Mouse (Mus musculus): ENCODE data around the gene Fam234a. TPM values are rescaled to one million over a fixed set of nuclear protein-coding genes. Genes with fewer than 3 reads are reported as not detected.

The Fam234a gene
- total RNA-seq, 1 experiment from 2014 or later = 45.4 TPM

DNA sequence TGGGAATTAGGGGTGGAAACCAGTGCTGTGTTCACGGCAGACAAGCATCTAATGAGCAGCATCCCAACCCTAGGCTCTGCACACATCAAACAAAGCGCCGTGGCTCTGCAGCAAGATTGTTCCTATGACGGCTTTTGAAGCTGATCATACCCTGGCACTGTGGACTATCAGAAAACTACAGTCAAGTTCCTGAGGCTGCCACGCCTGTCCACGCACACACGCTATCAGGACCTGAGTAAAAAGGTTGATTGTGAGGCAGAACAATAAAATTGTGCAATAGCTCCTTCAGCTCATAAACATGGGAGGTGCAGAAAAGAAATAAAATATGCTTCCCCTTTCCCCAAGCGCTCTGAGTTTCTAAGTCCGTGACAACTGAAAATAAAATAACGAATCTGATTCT, 6.4 kb downstream of the Fam234a start:
- peak; percentile 51 for ATAC-seq (replicated peaks; ENCODE audit: insufficient number of reproducible peaks, low FRiP score, low TSS enrichment, poor library complexity, severe bottlenecking)

DNA sequence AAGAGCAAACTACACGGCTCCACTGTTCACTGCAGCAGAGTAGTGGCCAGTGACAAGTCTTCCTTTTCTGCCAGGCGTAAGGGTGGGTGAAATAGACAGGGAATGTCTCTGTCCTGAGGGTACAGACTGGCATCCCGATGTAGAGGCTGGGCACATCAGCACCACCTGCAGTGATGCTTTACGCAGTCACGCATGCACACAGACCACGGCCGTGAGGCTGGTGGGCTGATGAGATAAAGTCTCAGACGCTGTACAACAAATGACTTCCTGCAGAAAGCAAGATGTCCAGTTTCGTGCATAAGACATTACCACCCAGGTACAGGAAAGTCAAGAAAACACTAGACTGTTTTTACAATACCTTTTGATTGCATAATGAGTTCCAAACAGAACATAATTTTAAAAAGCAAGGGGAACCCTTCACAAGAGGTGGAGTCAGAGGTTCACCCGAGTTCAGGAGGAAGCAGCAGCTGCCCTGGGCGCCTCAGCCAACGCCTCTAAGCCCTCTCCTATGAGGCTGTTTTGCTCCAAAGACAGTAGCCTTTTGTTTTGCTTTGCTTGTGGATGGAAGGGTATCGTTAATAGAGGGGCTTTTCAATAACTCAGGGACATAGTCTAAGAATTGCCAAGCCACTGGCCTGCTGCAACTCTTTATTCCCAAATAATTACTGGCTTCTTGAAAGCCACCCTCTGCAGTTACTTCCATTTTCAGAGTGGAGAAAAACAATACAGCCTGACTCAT, 8.8 kb downstream of the Fam234a start:
- peak; percentile 56 for ATAC-seq (replicated peaks; ENCODE audit: insufficient number of reproducible peaks, low FRiP score, low TSS enrichment, poor library complexity, severe bottlenecking)

DNA sequence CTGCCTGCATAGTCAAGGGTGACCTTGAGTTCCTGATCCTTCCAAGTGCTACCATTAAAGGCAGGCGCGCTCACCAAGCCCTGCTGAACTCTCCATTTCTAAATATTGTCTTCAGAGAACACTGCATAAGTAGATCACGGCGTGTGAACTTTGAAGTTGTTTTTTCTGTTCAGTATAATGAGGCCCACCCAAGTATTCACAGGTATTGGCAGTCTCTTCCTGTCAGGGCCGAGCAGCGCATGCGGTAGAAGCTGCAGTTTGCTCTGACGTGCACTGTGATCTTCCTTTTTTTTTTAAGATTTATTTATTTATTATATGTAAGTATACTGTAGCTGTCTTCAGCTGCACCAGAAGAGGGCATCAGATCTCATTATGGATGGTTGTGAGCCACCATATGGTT, 9.7 kb downstream of the Fam234a start:
- ATAC-seq (replicated peaks; ENCODE audit: insufficient number of reproducible peaks, low FRiP score, low TSS enrichment, poor library complexity, severe bottlenecking) = no peak

DNA sequence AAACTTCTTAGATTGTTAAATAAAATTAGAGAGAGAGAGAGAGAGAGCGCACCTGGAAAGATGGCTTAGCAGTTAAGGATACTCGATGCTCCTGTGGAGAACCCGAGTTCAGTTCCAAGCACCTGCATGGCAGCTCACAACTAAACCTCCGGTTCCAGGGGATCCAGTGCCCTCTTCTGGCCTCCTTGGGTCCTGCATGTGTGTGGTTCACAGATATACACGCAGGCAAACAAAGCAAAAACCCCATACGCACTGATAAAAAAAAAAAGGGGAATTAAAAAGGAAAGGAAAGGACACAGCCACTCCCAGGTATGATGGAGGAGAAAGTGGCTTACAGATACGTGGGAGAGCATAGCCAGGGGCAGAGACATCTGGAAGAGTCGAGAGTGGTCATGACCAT, 11.2 kb downstream of the Fam234a start:
- no peak for ATAC-seq (replicated peaks; ENCODE audit: insufficient number of reproducible peaks, low FRiP score, low TSS enrichment, poor library complexity, severe bottlenecking)

DNA sequence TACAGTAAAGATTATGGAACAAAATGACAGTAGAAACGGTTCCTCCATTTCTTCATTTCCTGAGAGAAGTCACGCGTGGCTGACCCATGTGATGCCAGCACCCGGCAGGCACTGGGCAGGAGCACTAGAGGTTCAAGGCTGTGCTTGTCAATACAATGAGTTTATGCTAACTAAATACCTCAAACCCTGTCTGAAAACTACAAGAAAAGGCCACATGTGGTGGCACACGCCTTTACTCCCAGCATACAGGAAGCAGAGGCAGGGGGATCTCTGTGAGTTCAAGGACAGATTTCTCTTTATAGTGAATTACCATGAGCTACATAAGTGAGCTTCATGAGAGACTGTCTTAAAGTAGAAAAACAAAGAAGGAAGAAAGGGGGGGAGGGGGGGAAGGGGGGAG, 12.9 kb downstream of the Fam234a start:
- ATAC-seq (replicated peaks; ENCODE audit: insufficient number of reproducible peaks, low FRiP score, low TSS enrichment, poor library complexity, severe bottlenecking) = no peak

DNA sequence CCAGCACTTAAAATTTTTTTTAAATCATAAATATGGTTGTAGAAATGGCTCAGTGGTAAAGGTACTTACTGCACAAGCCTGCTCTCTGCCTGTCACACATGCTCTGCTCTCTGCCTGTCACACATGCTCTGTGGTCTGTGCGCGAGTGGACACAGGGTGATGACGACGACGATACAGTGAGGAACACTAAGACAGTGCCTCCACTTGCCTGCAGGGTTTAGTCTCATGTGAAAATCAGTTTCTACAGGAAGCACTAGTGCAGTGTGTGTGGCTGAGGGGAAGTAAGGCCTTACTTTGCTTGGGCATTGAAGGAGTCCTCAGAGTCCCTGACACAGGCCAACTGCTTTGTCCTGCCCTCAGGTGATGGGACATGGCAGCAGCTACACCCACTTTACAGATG, 14.3 kb downstream of the Fam234a start:
- ATAC-seq (replicated peaks; ENCODE audit: insufficient number of reproducible peaks, low FRiP score, low TSS enrichment, poor library complexity, severe bottlenecking) = 0 out of 2 replicates have a peak, but pooled peaks have one; percentile 42

DNA sequence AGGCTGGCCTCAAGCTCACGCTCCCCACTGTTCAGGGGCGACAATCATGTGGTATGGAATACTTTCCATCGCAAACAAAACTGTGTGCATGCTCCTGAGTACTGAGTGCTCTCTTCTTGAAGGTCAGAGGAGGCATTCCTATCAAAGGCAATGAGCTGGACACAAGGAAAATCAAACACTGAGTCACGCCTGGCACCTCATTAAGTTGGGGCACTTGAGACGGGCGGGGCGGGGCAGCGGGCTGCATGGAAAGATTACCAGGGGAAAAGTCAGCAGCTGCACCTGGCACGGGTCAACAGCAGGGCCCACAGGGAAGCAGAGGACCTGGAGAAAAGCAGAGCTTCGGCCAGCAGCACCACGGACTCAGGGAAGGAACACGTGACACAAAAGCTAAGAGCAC, 18.9 kb downstream of the Fam234a start:
- no peak for ATAC-seq (replicated peaks; ENCODE audit: insufficient number of reproducible peaks, low FRiP score, low TSS enrichment, poor library complexity, severe bottlenecking)

DNA sequence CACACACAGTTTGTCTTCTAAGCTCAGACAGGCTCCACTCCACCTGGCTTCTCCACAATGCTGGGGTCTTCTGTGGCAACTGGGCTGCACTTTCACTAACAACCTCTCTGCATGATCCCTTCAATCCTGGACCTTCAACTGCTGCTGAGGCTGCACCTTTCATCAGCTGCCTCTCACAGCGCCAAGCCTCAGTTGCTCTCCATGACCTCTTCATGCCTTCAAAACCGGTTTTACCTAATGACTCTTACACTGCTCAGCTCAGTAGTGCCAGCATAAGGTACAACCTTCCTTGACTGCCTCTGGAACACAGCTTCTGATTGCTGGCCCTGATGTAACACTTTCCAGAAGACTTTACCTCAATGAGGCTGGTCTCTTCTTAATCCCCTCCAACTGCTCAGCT, 22.5 kb downstream of the Fam234a start:
- no peak for ATAC-seq (replicated peaks; ENCODE audit: insufficient number of reproducible peaks, low FRiP score, low TSS enrichment, poor library complexity, severe bottlenecking)

DNA sequence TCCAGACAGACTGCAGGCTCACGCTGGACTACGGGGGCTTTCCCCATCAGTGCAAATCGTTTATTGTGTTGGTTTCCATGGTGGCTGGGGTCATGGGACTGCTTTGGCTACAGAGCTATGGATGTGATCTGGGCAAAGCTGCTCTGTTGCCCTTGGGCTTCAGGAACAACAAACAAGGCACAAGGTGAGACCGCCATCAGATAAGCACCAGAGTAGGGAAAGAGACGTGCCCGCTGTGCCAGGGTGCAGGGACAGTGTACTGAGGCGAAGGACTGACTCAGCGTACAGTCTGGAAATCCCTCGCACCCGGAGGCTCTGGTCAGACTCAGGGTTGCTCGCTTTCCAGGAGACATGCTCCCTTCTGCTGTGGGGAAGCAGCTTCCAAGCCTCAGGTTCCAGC, 31.4 kb downstream of the Fam234a start:
- no peak for ATAC-seq (replicated peaks; ENCODE audit: insufficient number of reproducible peaks, low FRiP score, low TSS enrichment, poor library complexity, severe bottlenecking)

DNA sequence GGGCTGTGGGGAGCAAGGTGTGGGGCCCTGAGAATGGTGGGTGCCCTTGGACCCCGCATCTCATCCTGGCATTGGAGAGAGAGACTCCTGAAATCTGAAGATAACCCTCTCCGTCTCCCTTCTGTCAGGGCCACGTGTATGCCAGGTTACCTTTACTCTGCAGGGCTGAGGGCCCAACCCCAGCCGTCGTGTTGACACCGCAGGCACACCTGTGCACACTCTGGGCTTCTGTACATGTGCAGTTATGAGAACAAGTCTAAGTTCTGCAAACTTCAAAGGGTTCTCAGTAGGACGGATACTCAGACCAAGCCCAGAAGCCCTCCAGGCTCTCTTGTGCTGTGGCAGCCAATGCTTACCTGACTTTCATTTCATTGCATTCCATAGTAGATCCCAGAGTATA, 31.8 kb downstream of the Fam234a start:
- no peak for ATAC-seq (replicated peaks; ENCODE audit: insufficient number of reproducible peaks, low FRiP score, low TSS enrichment, poor library complexity, severe bottlenecking)

DNA sequence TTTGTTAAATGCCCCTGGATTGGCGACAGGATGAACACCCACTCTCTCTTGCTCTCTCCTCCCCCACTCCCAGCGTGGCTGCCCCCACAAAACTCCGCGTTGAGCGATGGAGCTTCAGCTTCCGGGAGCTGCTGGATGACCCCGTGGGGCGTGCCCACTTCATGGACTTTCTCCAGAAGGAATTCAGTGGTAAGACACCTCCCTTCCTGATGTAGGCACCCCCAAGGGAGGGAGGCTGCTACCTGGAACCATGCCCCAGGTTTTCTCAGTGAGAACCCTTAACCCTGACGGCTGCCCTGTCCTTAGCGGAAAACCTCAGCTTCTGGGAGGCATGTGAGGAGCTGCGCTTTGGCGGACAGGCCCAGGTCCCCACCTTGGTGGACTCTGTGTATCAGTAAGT, 36.4 kb downstream of the Fam234a start, which contains the start of gene Arhgdig:
Gene Arhgdig (minus strand): TSS at position 101 of the 400 bp plus-strand sequence.
- ATAC-seq (replicated peaks; ENCODE audit: insufficient number of reproducible peaks, low FRiP score, low TSS enrichment, poor library complexity, severe bottlenecking) = no peak

DNA sequence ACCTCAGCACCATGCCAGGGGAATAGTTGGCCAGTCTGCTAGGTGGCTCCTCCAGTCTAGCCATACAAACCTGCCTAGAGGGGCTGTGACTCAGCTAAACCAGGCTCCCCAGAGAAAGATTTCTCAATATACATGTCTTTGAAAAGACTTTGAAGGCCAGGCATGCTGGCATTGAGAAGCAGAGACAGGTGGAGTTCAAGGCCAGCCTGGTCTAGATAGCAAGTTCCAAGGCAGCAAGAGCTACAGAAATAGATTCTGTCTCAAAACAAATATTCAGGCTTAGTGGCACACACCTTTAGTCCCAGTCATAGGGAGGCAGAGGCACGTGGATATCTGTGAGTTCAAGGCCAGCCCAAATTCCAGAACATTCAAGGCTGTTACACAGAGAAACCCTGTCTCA, 37.6 kb downstream of the Fam234a start:
- no peak for ATAC-seq (replicated peaks; ENCODE audit: insufficient number of reproducible peaks, low FRiP score, low TSS enrichment, poor library complexity, severe bottlenecking)

DNA sequence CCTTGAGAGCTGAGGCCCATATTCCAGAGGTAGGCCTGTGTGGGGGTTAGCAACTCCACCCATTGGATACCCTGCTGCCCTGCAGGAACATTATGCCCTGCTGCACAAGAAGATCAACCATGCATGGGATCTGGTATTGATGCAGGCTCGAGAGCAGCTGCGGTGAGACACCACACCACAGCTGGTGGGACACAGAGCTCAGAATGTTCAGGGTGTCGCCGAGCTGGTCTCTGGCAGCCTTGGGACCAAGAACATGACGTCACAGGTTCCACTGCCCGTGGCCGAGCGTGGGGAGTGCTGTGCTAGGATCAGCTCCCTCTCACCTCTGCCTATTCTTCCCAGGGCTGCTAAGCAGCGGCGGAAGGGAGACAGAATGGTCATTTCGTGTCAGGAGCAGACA, 39.3 kb downstream of the Fam234a start:
- no peak for ATAC-seq (replicated peaks; ENCODE audit: insufficient number of reproducible peaks, low FRiP score, low TSS enrichment, poor library complexity, severe bottlenecking)

DNA sequence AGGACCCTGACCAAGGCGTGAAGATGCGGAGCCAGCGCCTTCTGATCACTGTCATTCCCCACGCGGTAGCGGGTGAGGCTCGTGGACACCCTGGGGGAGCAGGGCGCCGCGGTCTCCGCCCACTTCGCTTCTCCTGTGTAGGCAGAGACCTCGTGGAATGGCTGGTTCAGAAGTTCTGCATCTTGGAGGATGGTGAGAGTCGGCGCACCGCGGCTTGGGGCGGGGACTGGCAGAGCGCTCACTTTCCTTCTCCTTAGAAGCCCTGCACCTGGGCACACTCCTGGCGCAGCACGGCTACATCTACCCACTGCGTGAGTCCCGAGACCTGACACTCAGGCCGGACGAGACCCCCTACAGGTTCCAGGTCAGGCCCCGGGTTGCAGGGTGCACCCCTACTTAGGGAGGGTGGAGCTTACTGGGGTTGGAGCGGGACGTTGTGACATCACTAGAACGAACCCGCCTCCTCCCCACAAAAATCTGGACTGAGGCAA, 40.7 kb downstream of the Fam234a start:
- peak; percentile 38; the same call in 1 of the 2 replicates for ATAC-seq (replicated peaks; ENCODE audit: insufficient number of reproducible peaks, low FRiP score, low TSS enrichment, poor library complexity, severe bottlenecking)

DNA sequence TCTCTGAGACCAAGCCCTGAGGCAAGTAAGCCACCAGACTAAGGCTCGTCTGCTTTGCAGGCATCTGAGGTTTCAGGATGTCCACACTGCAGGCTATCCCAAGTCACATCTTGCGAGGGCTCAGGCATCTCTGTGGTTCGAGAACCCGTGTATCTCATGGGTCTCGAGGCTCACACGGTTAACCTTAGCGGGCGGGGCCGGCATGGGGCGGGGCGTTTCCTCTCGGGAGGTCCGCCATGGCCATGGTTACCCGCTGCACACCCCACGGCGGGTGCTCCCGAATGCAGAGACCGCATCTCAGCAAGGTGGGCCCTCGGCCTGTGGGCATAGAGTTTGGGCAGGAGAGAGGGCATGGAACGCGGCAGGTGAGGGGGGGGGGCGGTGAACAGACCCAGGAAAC, 41.3 kb downstream of the Fam234a start, which contains the start of gene Rgs11:
Gene Rgs11 (plus strand): TSS at position 215 of the 400 bp plus-strand sequence.
- no peak for ATAC-seq (replicated peaks; ENCODE audit: insufficient number of reproducible peaks, low FRiP score, low TSS enrichment, poor library complexity, severe bottlenecking)

DNA sequence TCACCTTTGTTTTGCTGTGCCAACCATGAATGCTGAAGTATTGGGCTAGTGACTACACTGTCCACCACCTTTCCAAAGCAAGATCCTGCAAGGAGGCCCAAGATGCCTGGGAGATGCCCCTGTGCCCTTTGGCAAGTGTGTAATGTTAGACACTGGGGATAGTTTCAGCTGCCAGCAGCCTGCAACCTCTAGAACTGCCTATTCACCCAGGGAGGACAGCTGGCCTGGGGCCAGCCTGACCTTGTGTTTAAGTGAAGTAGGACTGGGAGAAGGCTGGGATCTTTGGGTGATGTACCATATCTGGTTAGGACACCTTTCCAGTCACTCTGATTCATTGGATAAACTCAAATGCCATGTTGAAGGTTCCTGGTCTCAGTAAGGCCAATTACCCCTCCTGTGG, 42.0 kb downstream of the Fam234a start:
- ATAC-seq (replicated peaks; ENCODE audit: insufficient number of reproducible peaks, low FRiP score, low TSS enrichment, poor library complexity, severe bottlenecking) = no peak

DNA sequence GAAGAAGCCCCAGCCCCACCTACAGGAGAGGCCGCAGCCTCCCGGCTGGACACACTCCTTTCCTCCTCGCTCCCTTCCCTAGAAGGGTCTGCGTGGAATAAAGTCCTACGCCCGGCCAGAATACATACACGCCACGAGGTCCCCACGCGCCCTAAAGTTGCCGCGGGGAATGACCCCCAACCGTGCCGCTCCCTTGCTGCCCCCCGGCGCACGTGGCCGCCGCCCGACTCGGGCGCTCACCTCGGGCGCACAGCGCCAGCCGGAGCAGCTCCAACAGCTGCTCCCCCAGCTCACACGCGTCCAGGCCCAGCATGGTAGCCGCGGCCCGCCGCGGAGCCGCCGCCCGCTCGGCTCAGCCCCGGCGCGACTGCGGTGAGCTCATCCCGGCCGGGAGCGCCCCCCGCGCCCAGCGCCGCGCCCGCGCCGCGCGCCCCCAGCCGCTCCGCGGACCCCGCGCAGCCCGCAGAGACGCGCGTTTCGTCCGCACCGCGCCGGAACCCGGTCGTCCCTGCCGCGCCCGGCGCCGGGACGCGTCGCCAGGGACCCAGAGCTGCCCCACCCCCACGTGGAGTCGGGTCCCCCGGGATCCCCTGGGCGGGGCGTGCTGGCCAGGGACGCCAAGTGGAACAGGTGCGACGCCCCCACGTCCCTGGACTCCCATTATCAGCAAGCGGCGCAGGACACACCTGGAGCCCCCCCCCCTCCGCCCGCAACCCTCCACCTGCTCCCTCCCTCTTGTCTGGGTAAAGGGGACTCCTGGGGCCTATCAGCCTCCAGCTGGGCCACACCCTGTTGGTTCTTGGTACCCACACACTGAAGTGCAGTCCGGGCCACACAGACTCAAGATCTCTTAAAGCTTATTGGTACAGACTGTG, 43.0 kb downstream of the Fam234a start:
- ATAC-seq (replicated peaks; ENCODE audit: insufficient number of reproducible peaks, low FRiP score, low TSS enrichment, poor library complexity, severe bottlenecking) = no peak

DNA sequence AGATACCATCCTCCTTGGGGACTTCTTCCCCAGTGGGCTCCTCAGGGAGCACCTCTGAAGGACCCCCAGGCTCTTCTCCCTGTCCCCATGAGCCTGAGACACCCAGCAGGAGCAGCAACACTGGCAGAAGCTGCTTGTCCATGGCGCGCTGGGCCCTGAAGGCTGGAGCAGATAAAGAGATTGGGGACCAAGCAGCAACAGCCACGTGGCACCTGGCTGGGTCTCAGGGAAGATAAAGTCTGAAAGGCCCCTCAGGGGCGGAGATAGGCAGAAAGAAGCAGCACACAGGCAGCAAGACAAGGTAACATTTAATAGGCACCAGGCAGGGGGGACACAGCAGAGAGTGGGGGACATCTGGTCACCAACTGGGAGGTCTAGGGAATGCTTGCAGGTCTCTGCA, 45.1 kb downstream of the Fam234a start, which contains the start of gene Pdia2:
Gene Pdia2 (minus strand): TSS at position 196 of the 400 bp plus-strand sequence.
- no peak for ATAC-seq (replicated peaks; ENCODE audit: insufficient number of reproducible peaks, low FRiP score, low TSS enrichment, poor library complexity, severe bottlenecking)

DNA sequence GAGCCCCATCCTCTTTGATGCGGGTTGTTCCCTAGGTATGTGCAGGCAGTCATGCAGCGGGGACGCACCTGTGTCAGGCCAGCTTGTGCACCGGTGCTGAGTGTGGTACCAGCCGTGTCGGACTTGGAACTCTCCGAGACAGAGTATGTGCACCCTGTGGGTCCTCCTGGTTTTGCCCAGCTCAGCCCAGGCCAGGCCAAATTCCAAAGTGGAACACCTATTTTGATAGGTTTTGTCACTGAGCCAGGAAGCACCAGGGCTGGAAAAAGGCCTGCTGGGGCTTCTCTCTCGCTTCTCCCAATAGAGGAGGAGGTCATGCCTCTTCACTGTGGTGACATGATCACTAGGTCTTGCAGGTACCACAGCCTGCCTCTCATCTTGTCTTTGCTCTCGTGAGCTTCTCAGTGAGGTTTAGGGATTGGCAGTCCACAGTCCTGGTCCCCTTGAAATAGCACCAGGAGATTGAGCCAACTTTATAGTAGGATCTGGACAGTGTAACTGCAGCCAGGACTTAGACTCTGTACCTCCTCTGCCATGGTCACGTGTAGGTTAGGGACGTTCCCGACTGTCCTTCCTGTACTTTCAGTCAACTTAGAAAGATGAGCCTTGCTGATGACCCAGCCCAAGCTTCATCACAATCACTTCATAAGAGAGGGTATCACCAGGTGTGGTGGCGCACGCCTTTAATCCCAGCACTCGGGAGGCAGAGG, 51.4 kb downstream of the Fam234a start:
- ATAC-seq (replicated peaks; ENCODE audit: insufficient number of reproducible peaks, low FRiP score, low TSS enrichment, poor library complexity, severe bottlenecking) = no peak
